Mouse (Mus musculus) CH12F3 (cell line): ENCODE results near the gene Nolc1.

Experiments used
- in situ Hi-C: fragments of 300-500 bp; cut with MboI; formaldehyde crosslinking; loops from 2 replicates; pipeline ENCODE4 v1.14.3; 2020; ENCODE audit warnings: low sequenced_read_pairs

Nolc1 gene

DNA sequence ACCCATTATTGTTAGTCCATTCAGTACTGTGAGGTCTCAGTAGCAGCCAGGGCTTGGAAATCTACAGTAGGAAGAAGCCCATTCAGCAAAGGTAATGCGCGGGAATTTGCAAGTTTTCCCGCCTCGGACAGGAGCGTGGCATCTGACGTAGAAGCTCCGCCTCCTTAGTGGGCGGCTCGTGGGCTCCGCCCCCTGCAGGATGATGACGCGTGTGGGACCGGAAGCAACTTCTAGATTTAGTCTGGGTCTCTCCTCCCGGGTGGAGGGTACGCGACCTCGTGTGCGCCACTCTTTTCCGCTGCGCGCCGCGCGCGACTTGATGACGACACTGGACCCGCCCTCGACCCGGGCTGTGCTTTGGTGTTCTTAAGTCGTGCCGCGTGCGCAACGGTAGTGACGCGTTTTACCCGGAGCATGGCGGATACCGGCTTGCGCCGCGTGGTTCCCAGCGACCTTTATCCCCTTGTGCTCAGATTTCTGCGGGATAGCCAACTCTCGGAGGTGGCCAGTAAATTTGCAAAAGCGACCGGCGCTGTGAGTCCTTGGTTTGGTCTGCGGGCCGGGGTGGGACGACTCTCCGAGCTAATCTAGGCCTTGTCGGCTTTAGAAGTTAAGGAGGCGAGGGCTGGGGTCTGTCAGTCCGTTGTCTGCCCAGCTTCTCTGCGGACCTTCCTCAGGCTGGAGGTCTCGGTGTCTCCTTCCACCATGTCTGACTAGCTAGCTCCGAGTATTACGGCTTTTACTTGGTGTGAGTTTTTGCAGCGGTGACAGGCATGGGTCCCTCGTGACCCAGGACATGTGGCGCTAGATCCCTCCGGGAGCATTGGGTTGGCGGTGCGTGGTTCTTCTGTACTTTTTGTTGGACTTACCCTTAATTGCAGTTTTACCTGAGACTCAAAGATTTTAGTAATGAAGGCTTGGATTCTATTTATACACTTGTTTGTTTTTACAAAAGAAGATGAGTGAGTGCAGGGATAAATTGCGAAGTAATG is at the start of gene Nolc1:
TSS of gene Nolc1 (plus strand) at position 248 of the 992 bp plus-strand sequence.
- in situ Hi-C loops: no loop called here

- in situ Hi-C loops: no loop called here
Measured at GRCm38 (mm10) chr19:46026567-46026966, 49.1 kb upstream of the Nolc1 start.

- in situ Hi-C loops: no loop called here
Measured at GRCm38 (mm10) chr19:46028747-46029320, 46.8 kb upstream of the Nolc1 start.

- in situ Hi-C loops: no loop called here
Measured at GRCm38 (mm10) chr19:46029652-46030051, 46.0 kb upstream of the Nolc1 start.

GRCm38 (mm10) chr19:46030196-46030983 is 45.3 kb upstream of the Nolc1 start:
- in situ Hi-C loops: no loop called here

- in situ Hi-C loops: no loop called here
Measured at GRCm38 (mm10) chr19:46031689-46032432, 43.8 kb upstream of the Nolc1 start.

DNA sequence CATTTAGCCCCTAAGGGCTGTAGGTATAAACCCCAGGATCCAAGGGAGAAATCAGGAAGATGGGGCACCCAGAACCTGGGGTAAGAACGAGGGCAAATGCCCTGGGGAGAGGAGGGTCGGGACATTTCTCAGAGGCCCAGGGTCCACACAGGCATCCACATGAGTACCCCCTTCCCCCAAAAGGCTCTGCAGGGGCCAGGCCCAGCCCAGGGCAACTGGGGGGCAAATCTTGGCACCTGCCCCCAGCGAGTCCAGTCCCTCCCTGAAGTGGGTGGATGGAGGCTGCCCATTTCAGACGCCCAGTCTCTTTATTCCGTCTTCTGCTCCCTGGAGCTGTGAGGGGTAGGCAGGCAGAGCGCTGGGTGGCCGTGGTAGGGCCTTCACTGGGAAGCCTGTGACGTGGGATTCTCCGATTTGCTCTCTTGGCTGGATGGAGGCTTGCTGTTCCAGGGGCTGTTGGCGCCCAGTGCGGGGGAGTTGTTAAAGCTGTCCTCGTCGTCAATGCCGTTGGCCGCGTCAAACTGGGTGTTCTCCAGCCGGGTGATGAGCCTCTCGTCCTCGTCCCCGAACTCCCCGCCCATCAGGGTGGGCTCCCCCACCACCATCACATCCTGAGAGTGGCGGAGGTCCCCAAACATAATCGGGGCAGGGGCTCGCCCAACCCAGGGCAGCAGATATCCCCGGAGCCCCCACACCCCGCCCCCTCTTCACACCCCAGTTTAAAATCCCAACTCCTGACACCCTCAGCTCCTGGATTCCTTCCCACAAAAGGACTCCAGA is 42.7 kb upstream of the Nolc1 start:
- in situ Hi-C loops: no loop called here

- in situ Hi-C loops: no loop called here
Measured at GRCm38 (mm10) chr19:46033911-46034310, 41.8 kb upstream of the Nolc1 start.

DNA sequence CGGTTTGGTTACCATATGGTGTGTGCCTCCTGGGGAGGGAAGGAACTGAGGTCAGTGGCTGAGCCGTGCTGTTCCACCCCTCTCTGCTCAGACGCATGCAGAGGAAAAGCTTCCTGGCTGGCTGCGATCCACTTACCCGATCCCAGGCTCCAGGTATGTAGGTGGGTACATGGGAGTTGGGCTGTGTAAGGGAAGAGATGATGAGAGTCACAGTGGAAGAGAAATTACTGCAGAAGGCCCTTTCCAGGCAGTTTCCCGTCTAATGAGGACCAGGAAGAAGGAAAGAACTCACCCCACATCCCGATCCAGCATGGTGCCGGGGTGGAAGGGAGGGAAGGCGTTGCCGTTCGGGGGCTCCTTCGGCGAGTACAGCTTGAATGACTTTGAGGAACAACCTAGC is 39.7 kb upstream of the Nolc1 start:
- in situ Hi-C loops: no loop called here

- in situ Hi-C loops: no loop called here
Measured at GRCm38 (mm10) chr19:46036477-46037242, 39.0 kb upstream of the Nolc1 start.

- in situ Hi-C loops: no loop called here
Measured at GRCm38 (mm10) chr19:46037243-46037924, 38.3 kb upstream of the Nolc1 start.

DNA sequence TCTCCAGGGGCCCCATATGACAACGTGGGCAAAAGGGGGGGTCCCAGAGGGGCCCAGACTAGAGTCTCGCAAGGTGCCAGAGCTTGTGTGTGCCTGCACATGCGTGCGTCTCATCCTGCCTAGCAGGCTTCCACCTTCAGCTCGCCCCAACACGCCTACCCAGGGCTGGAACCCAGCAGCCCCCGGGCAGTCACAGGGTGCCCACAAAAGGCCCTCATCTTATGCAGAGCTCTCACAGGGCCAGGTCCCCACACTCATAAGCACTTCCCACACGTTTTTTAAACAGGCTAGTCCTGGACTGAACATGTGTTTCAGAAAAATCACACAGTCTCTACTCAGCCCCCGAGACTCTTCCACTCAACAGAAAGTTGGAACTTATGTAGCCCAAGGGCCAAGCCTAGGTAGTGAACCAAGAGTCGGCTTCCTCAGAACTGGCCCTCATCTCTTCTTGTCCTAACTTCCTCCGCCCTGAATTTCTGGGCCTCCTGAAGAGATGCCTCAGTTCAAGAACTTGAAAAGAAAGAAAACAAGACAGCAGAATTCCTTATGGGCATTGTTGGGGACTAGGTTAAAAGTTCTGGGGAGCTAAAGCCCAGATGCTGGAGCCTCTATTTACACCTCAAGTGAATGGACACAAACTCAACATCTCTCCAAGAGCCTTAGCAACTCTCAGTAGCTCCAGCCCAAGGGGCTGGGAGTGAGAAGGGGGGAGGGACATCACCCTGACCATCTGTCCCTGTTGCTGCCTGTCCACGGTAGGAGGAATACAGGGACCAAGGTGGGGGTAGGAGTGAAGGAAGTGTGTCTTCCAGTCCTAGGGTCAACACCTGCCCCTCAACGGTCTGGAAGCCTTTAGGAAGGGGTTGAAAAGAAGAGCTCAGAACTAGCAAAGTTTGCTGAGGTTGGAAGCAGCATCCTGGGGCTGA is 37.5 kb upstream of the Nolc1 start:
- in situ Hi-C loops: no loop called here

DNA sequence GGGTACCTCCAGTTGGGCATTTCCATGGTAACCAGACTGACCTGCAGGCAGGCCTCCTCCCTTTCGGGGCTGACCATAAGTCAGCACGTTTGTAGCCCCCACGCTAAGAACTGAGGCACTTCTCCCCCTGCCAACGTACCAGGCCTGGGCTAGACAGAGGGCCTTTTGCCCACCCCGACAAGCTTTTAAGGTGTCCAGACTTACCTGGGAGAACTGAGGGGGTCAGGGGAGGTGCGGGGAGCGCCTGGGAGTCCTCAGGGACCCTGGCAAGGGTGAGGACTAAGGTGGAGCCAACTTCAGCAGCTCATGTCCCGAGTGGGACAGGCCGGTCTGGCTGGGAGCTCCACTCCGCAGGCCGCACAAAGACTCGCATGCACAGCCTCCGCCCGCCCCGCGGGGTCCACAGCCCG is 36.8 kb upstream of the Nolc1 start:
- in situ Hi-C loops: no loop called here

DNA sequence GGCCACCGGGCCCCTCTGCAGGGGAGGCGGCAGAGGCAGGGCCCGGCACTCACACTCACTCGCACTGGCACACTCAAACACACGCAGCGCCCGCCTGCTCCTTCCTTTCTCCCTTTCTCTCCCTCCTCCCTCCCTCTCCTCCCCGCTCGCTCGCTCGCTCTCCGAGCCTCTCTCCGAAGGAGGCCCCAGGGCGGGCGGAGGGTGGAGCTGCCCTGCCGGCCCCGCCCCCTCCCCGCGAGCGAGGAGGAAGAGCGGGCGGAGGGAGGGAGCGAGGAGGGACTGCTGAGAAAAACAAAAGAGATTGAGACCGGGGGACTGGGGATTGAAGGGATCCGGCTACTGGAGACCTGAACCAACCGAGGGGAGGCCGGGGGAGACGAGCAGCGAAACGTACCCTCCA is 36.2 kb upstream of the Nolc1 start:
- in situ Hi-C loops: no loop called here

DNA sequence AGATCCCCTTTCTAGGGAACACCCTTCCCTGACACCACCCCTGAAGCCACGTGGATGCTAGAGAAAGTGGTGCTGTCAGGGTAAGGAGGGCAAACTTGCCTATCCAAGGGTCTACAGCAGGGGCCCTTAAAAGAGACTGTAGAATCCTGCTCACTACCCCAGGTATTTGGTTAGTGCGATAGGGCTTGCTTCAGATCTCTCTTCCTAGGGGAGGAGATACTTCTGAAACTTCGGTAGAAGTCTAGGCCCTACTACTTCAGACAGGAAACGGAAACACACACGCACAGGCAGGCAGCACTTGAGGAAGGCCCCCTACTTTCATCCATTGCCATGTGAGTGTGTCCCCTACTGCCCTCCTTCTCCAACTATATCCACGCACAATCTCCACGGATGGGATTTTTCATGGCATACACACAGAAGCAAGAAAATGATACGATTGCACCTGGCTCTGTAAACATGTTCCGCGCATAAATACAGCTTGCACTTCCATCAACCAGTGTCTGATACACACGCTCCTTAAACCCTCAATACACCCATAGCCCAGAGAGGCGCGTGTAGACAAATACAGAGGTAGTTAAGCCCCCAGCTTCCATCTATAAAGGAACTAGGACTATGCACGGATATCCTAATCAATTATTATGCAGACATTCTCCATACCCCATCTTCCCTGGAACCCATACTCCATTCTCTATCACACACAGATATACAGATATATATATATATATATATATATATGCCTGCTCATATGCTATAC is 35.3 kb upstream of the Nolc1 start:
- in situ Hi-C loops: no loop called here

DNA sequence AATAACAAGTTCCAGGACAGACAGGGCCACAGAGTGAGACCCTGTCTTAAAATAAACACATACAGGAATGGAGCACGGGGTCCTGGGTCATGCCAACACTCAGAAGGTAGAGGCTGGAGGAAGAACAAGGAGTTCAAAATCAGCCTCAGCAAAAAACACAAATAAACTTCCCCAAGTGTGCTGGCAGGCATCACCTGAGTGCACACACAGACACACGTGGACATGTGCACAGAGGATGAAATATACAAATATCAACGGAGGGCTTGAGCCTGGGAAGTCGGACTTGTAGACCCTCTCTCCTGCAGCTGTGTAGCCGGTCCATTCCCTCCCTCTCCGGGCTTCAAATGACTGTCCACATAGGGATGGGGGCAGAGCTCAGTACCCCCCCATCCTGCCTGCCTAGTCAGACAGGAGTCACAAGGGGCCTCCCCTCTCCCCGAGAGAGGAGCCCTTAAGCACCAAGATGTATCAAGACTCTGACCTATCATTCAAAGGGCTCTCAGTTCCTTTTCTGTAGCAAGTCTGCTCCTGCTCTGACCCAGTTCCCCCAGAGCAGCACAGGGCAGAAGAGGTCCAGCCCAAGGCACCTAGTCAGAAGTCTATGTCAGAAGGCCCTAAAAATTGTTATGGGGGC is 34.2 kb upstream of the Nolc1 start:
- in situ Hi-C loops: no loop called here
